Mouse (Mus musculus): Measurements from ENCODE around the gene Nfatc3.
"Not testable (repeated sequence)": the region's sequence is repeated elsewhere in the genome, so short reads cannot be mapped to it uniquely, and the experiment has no call there.

Gene Nfatc3

GRCm38 (mm10) chr8:106058731-106059612, at the start of gene Nfatc3:
TSS of gene Nfatc3 (plus strand) at chr8:106058840.
- peak; percentile 99 for DNase-seq (ENCODE audit: low spot score)

DNA sequence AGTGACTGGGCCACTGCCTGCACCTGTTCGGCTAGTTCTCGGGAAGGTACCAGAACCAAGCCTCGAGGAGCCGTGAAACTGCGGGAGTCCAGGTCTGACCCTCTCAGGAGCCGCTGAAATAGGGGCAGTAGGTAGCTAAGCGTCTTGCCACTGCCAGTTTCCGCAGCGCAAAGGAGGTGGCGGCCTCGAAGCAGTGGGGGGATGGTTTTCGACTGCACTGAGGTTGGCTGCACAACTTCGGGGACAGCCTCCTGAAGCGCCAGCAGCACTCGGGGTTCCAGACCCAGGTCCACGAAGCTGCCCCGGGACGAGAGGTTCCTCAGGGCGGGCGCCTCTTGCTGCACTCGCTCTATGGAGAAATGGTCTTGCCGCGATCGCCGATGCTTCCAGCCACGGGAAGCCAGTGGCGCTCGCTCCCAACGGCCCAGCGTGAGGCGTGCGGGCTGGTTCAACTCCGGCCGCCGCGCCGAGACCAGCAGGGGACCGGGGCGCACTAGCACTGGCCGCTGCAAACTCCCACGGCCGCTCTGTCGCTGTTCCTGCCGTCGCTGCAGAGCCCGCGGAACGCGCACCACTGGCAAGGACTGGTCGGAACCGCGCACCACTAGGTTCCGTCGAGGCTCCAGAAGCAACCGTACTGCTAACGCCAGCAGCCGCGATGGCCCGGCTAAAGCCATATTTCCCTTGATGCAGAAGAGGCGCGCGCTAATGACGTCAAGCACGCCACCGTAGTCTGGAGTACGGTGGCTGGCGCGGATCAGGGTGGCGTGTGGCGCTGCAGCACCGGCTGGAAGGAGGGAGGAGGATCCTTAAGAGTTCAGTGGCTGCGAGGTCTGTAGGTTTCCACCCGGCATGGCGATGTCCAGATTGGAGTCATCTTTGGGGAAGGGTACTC, 47.6 kb upstream of the Nfatc3 start:
- peak; percentile 95 for DNase-seq (ENCODE audit: low spot score)

GRCm38 (mm10) chr8:106011643-106011986, 47.0 kb upstream of the Nfatc3 start, which contains the start of gene Ddx28:
TSS of gene Ddx28 (minus strand) at chr8:106011882.
- DNase-seq (ENCODE audit: low spot score) = no peak

GRCm38 (mm10) chr8:106012203-106012602, 46.4 kb upstream of the Nfatc3 start:
- not testable (repeated sequence) for DNase-seq (ENCODE audit: low spot score)

GRCm38 (mm10) chr8:106016284-106016683, 42.4 kb upstream of the Nfatc3 start:
- no peak for DNase-seq (ENCODE audit: low spot score)

- no peak for DNase-seq (ENCODE audit: low spot score)
These were observed 41.5 kb upstream of the Nfatc3 start for GRCm38 (mm10) chr8:106017130-106017529.

DNA sequence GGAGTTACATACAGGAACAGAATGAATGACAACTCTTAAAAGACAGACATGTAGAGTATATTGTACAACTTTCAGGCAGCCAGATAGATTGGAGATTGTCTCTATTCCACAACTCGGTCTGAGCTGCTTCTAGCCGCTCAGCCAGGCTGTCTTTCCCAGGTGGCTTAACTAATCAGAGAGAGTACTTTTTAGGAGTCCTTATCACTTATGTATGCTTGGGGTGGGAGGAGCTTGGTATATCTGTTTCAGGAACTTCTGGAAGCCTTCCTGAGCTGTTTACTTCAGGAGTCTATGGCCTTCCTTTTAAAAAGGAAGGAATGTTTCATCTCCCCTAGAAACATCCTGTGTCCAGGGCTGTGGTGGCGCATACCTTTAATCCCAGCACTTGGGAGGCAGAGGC, 40.6 kb upstream of the Nfatc3 start:
- DNase-seq (ENCODE audit: low spot score) = no peak

GRCm38 (mm10) chr8:106022483-106022882, 36.2 kb upstream of the Nfatc3 start:
- DNase-seq (ENCODE audit: low spot score) = peak; percentile 84

GRCm38 (mm10) chr8:106038721-106039120, 19.9 kb upstream of the Nfatc3 start:
- no peak for DNase-seq (ENCODE audit: low spot score)

- no peak for DNase-seq (ENCODE audit: low spot score)
These were observed 19.0 kb upstream of the Nfatc3 start for GRCm38 (mm10) chr8:106039605-106040004.

- no peak for DNase-seq (ENCODE audit: low spot score)
These were observed 18.4 kb upstream of the Nfatc3 start for GRCm38 (mm10) chr8:106040218-106040617.

- DNase-seq (ENCODE audit: low spot score) = no peak
These were observed 15.6 kb upstream of the Nfatc3 start for GRCm38 (mm10) chr8:106043055-106043454.

DNA sequence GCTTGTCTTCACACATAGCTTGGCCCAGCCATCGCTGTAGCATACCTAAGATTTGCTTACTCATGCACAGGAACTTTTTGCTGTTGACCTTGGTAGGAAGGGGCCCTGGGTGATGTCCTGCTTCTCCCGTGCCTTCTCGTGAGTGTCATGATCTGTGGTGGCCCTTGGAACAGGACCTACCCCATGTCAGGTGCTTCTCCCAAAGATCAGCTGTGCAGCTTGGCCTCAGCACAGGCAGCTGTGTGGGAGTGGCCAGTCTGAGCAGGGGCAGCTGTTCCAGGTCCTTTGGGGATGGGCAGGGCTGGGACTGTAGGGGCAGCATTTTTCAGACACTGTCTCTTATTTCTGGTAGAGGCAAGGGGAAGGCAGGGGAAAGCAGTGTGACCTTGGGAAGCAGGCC, 14.5 kb upstream of the Nfatc3 start:
- peak; percentile 36 for DNase-seq (ENCODE audit: low spot score)

DNA sequence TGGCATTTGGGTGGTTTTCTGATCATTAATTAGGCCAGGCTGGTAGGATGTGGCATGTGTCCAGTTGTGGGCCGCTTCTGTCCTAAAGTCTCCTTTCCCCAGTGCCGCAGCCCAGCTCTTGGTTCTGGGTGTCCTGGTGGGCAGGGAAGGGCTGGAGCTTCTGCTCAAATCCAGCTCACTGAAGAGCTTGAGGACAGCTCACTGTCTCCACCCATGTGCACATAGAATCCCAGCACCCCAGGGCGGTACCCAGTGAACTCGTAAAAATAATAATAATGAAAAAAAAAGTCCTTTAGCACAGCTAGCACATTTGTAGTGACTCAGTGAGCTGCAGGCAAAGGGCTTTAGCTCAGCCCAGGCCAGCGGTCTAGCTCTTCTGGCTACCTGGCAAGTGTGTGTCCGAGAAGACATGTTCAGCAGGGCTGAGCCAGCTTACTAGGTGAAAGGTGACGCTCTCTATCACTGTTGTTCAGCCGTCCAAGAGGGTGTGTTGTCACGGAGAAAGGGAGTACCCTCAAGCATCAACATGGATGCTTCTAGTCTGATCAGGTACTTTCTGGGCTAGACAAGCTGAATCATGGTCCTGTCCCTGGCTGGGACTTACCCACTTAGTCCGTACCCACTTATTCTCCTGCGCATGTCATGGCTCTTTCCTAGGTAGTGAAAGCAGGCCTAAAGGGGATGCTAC, 11.6 kb upstream of the Nfatc3 start:
- DNase-seq (ENCODE audit: low spot score) = no peak

GRCm38 (mm10) chr8:106047854-106048630, 10.6 kb upstream of the Nfatc3 start:
- DNase-seq (ENCODE audit: low spot score) = no peak

DNA sequence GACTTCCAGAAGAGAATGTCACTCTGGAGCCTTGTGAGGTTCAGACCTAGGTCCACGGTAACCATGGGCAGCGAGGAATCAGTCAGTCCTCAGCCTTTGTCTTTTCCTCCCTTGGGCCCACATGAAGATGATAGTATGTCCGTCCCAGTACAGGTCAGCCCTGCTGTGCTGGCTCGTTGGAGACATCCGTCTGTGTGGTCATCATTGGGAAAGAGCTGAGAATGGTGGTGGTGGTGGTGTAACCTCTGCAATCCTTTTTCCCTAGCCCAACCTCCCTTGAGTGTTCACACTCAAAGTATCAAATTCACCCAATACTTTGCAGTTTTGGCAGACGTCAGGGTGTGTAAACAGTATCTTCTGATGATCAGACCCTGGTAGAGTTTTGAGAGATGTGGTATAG, 8.8 kb upstream of the Nfatc3 start:
- no peak for DNase-seq (ENCODE audit: low spot score)

- DNase-seq (ENCODE audit: low spot score) = peak; percentile 23
These were observed 7.6 kb upstream of the Nfatc3 start for GRCm38 (mm10) chr8:106051068-106051467.

DNA sequence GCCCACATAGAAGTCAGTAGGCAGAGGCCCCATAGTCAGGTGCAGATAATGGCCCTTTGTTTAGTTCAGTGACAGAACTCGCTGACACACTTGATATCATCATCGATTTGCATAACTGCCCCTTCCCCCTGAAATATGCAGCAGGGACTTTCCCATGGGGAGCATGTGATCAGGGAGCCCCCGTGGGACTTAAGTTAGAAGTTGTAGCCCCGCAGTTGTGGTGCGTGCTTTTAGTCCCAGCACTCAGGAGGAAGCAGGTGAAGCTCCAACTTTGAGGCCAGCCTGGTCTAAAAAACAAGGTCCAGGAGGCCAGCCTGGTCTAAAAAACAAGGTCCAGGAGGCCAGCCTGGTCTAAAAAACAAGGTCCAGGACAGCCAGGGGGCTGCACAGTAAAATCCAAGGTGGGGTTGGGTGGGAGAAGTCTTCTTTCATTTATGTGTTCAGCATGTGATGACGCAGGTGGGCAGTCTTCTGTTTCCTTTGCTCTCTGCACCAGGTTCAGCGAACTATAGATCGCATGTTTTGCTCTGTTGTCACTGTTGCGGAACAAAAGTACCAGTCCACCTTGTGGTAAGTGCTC, 6.0 kb upstream of the Nfatc3 start:
- DNase-seq (ENCODE audit: low spot score) = no peak

GRCm38 (mm10) chr8:106054190-106054811, 4.3 kb upstream of the Nfatc3 start:
- DNase-seq (ENCODE audit: low spot score) = no peak

- DNase-seq (ENCODE audit: low spot score) = peak; percentile 54
These were observed 3.6 kb upstream of the Nfatc3 start for GRCm38 (mm10) chr8:106055038-106055437.

Measured in MN1 (cell line).